Mouse (Mus musculus): ENCODE results near the gene Btbd35f8. TPM values are rescaled to one million over a fixed set of nuclear protein-coding genes. Genes with fewer than 3 reads are reported as not detected.

Gene Btbd35f8
- polyA plus RNA-seq (2012; fragmentation: generic; extraction: Trizol): not detected

GRCm38 (mm10) chrX:34450224-34450623 is at the start of gene Btbd35f8:
Btbd35f8 (plus strand) TSS chrX:34450524.

Other genes starting within 250 kb of the Btbd35f8 start
- not detected for gene Spin2g, start 211.8 kb upstream of the Btbd35f8 start, polyA plus RNA-seq (2012; fragmentation: generic; extraction: Trizol)

Data from C3H10T1/2 (cell line).